Mouse (Mus musculus) limb, embryonic 13.5 days (tissue): ENCODE measurements at regions not wholly inside any gene's neighbourhood (a gene's known extent, or its start where the extent isn't known, plus 50 kb on each side); places are given as distances from the start of the nearest gene placed in this dataset.

Source experiments
- ATAC-seq: fragments of 200-750 bp; cut with Nextera tagmentation; 2 replicates; pipeline ENCODE4 v1.8.0; 2017; ENCODE audit warnings: low read depth, moderate number of reproducible peaks, moderate TSS enrichment; ENCODE audit not compliant: low FRiP score
- H3K27ac ChIP-seq: fragments of 300-500 bp; sonication (generic); 2 replicates; pipeline ENCODE4 v1.5.1; 2015; ENCODE audit warnings: inconsistent platforms, mild to moderate bottlenecking, moderate library complexity
- H3K27me3 ChIP-seq: fragments of 300-500 bp; sonication (generic); 2 replicates; pipeline ENCODE4 v1.6.1; 2015; ENCODE audit warnings: mild to moderate bottlenecking, inconsistent platforms
- H3K36me3 ChIP-seq: fragments of 300-500 bp; sonication (generic); 2 replicates; pipeline ENCODE4 v1.6.1; 2015; ENCODE audit warnings: inconsistent platforms, mild to moderate bottlenecking, moderate library complexity
- H3K4me1 ChIP-seq: fragments of 300-500 bp; sonication (generic); 2 replicates; pipeline ENCODE4 v1.6.1; 2015; ENCODE audit warnings: inconsistent platforms
- H3K4me2 ChIP-seq: fragments of 300-500 bp; sonication (generic); replicated peaks from 2 replicates; pipeline ENCODE4 v1.6.1; 2015; ENCODE audit warnings: inconsistent platforms, mild to moderate bottlenecking, moderate library complexity
- H3K4me3 ChIP-seq: fragments of 300-500 bp; sonication (generic); 2 replicates; pipeline ENCODE4 v1.5.1; 2015; ENCODE audit warnings: moderate library complexity, mild to moderate bottlenecking, inconsistent platforms
- H3K9ac ChIP-seq: fragments of 300-500 bp; sonication (generic); 2 replicates; pipeline ENCODE4 v1.6.1; 2015; ENCODE audit warnings: mild to moderate bottlenecking, inconsistent platforms
- H3K9me3 ChIP-seq: fragments of 300-500 bp; sonication (generic); 2 replicates; pipeline ENCODE4 v1.6.1; 2016; ENCODE audit warnings: inconsistent platforms
- WGBS: fragments of 180-500 bp; shearing (Covaris S2); methylation state at CpG from one replicate; pipeline ENCODE4 v1.1.7; 2015; 5-methylcytosine and 5-hydroxymethylcytosine counted together

DNA sequence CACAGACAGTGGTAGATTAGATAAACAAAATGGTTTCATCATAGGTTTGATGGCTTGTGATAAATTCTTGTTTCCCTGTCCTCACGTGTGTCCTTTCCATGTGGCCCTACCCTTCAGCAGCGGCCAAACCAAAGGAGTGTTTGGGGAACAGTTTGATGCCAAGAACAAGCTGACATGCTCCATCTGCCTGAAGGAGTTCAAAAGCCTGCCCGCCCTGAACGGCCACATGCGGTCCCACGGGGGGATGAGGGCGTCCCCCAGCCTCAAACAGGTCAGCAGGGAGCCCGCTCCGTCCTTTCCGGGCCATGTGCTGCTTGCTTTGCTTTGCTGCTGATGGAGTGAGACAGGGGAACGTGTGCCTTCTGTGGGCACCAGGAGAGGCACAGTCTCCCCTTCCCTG lies 51.0 kb upstream of the Mrps10 start:
- no peak for ATAC-seq
- H3K4me2 ChIP-seq = no peak overlapping the region
- H3K4me1 ChIP-seq = no peaks in the 10 kb centered on the region
- peaks cover 77% of the 10 kb centered on the region for H3K36me3 ChIP-seq
- no peak overlapping the region for H3K27ac ChIP-seq
- no peak overlapping the region for H3K9ac ChIP-seq
- H3K9me3 ChIP-seq = no peaks in the 10 kb centered on the region
- WGBS = 90% methylated on average over 11 of the region's 11 CpGs
- H3K27me3 ChIP-seq = no peaks in the 10 kb centered on the region
- no peak overlapping the region for H3K4me3 ChIP-seq

DNA sequence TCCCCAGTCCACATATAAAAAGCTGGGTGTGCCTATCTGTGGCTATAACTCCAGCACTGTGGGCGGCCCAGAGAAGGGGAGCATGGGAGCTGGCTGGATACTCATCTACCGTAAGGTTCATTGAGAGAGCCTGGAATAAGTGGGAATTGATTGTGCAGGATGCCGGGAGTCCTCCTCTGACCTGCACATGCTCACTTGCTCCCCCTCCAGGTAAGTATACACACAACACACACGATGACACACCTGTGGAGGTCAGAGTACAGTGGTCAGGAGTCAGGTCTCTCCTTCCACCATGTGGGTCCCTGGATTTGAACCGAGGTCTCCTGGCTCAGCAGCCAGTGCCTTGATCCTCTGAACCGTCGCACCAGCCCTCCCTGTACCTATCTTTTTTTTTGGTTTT lies 55.5 kb upstream of the Mrps10 start:
- H3K36me3 ChIP-seq = peaks cover 54% of the 10 kb centered on the region

GRCm38 (mm10) chr17:47311272-47311671 lies 57.4 kb upstream of the Mrps10 start:
- H3K36me3 ChIP-seq = peaks cover 51% of the 10 kb centered on the region
- no peak overlapping the region for H3K4me2 ChIP-seq
- peaks cover 3% of the 10 kb centered on the region; the same call in 1 of the 2 replicates for H3K9me3 ChIP-seq
- no peaks in the 10 kb centered on the region for H3K4me1 ChIP-seq
- no peak for ATAC-seq
- no peaks in the 10 kb centered on the region for H3K27me3 ChIP-seq
- H3K4me3 ChIP-seq = no peak overlapping the region
- WGBS = 76% methylated on average over 5 of the region's 5 CpGs
- no peak overlapping the region for H3K9ac ChIP-seq
- H3K27ac ChIP-seq = no peak overlapping the region

More for the DNA sequence above, 55.5 kb upstream of the Mrps10 start:
- H3K27me3 ChIP-seq = no peaks in the 10 kb centered on the region
- WGBS = 93% methylated on average over 7 of the region's 7 CpGs
- no peaks in the 10 kb centered on the region for H3K4me1 ChIP-seq
- ATAC-seq = no peak
- no peak overlapping the region for H3K9ac ChIP-seq
- no peak overlapping the region for H3K4me3 ChIP-seq
- H3K9me3 ChIP-seq = peaks cover 3% of the 10 kb centered on the region; the same call in 1 of the 2 replicates
- H3K4me2 ChIP-seq = no peak overlapping the region
- no peak overlapping the region for H3K27ac ChIP-seq

DNA sequence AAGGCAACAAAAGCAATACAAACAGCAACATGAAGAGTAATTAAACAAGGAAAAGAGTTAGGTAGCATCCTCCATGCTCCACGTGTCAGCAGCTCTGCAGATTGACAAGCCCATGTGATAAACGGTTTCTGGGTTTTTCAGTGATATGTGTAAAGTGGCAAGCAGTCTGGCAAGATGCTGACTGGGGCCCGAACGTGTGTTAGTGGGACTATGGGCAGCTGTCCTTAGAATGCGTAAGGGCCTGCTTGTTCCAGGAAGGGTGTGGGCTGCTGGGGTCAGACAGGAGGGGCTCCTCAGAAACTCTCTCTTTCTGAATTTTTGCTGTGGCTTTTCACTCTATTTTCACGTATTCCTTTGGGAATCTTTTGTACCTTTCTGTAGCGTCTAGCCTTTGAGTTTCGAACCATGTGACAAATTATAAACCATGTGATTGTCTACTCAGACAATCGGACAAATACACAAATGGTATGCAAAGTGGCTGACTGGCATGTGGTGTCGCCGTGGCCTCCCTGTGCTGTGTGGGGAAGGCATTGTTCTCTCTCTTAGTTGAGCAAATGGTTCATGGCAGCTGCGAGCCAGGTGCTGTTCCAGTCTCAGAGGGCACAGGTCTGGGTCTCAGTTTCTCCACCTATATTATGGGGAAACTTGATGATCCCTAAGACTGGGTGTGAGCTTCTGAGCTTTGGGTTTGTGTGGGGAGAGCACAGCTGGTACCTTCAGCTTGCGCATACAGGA lies 62.5 kb upstream of the Mrps10 start:
- no peak overlapping the region for H3K4me2 ChIP-seq
- H3K4me3 ChIP-seq = no peak overlapping the region
- H3K4me1 ChIP-seq = 0 out of 2 replicates have a peak, but pooled peaks cover 6% of the 10 kb centered on the region
- peaks cover 19% of the 10 kb centered on the region for H3K36me3 ChIP-seq
- no peak for ATAC-seq
- no peak overlapping the region for H3K27ac ChIP-seq
- no peak overlapping the region for H3K9ac ChIP-seq
- H3K9me3 ChIP-seq = peaks cover 3% of the 10 kb centered on the region; the same call in 1 of the 2 replicates
- WGBS = 82% methylated on average over 13 of the region's 13 CpGs
- no peaks in the 10 kb centered on the region for H3K27me3 ChIP-seq

GRCm38 (mm10) chr17:47304463-47305199 lies 64.1 kb upstream of the Mrps10 start:
- Histone ChIP-seq H3K36me3 (peaks cover 11% of the 10 kb centered on the region), H3K4me2 (no peak overlapping the region), H3K9ac (no peak overlapping the region), H3K27ac (no peak overlapping the region), H3K4me3 (no peak overlapping the region), H3K4me1 (0 out of 2 replicates have a peak, but pooled peaks cover 6% of the 10 kb centered on the region), H3K27me3 (no peaks in the 10 kb centered on the region), H3K9me3 (no peaks in the 10 kb centered on the region)
- ATAC-seq = no peak
- 65% methylated on average over 8 of the region's 8 CpGs for WGBS

GRCm38 (mm10) chr17:47303600-47303999 lies 65.1 kb upstream of the Mrps10 start:
- no peak for ATAC-seq
- H3K36me3 ChIP-seq = peaks cover 11% of the 10 kb centered on the region
- H3K9ac ChIP-seq = no peak overlapping the region
- H3K4me3 ChIP-seq = no peak overlapping the region
- H3K27me3 ChIP-seq = no peaks in the 10 kb centered on the region
- 94% methylated on average over 3 of the region's 3 CpGs for WGBS
- H3K4me1 ChIP-seq = 0 out of 2 replicates have a peak, but pooled peaks cover 8% of the 10 kb centered on the region
- no peak overlapping the region for H3K4me2 ChIP-seq
- no peaks in the 10 kb centered on the region for H3K9me3 ChIP-seq
- no peak overlapping the region for H3K27ac ChIP-seq

GRCm38 (mm10) chr17:47298396-47298919 lies 70.2 kb upstream of the Mrps10 start:
- H3K9me3 ChIP-seq = no peaks in the 10 kb centered on the region
- peaks cover 26% of the 10 kb centered on the region for H3K4me1 ChIP-seq
- H3K27me3 ChIP-seq = no peaks in the 10 kb centered on the region
- H3K36me3 ChIP-seq = no peaks in the 10 kb centered on the region; the same call in 1 of the 2 replicates
- 79% methylated on average over 6 of the region's 6 CpGs for WGBS
- H3K4me3 ChIP-seq = no peak overlapping the region
- H3K4me2 ChIP-seq = no peak overlapping the region
- no peak overlapping the region for H3K27ac ChIP-seq
- no peak overlapping the region for H3K9ac ChIP-seq
- no peak for ATAC-seq

DNA sequence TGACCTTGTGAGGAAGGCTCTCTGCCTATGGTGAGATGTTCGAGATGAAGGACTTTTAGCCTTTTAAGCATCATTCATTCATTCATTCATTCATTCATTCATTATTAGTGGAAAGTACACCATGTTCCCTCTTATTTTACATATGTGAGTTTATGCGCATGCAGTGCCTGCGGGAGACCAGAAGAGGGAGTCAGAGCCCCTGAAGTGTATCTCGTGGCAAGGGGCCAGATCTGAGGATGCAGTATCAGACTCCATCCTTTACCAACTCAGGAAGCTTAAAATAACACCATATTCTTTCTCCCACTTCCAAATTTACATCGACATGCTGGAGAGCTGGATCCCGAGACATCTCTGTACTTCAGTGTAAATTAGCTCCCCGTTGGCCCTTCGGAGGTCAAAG lies 70.7 kb upstream of the Mrps10 start:
- H3K4me1 ChIP-seq = peaks cover 26% of the 10 kb centered on the region
- no peak overlapping the region for H3K9ac ChIP-seq
- no peaks in the 10 kb centered on the region; the same call in 1 of the 2 replicates for H3K36me3 ChIP-seq
- no peaks in the 10 kb centered on the region for H3K27me3 ChIP-seq
- no peaks in the 10 kb centered on the region for H3K9me3 ChIP-seq
- H3K27ac ChIP-seq = no peak overlapping the region
- H3K4me3 ChIP-seq = no peak overlapping the region
- ATAC-seq = no peak
- H3K4me2 ChIP-seq = no peak overlapping the region
- 85% methylated on average over 8 of the region's 8 CpGs for WGBS

GRCm38 (mm10) chr17:47296709-47297450 lies 71.8 kb upstream of the Mrps10 start:
- Histone ChIP-seq H3K4me3 (no peak overlapping the region), H3K9me3 (no peaks in the 10 kb centered on the region), H3K27ac (no peak overlapping the region), H3K9ac (no peak overlapping the region), H3K4me1 (peaks cover 23% of the 10 kb centered on the region), H3K36me3 (no peaks in the 10 kb centered on the region), H3K4me2 (no peak overlapping the region), H3K27me3 (no peaks in the 10 kb centered on the region)
- WGBS = 88% methylated on average over 9 of the region's 9 CpGs
- no peak for ATAC-seq

- H3K36me3 ChIP-seq = 0 out of 2 replicates have a peak, but pooled peaks cover 4% of the 10 kb centered on the region
- H3K27me3 ChIP-seq = no peaks in the 10 kb centered on the region
- ATAC-seq = no peak; the same call in 1 of the 2 replicates
- WGBS = 72% methylated on average over 17 of the region's 17 CpGs
- H3K4me3 ChIP-seq = no peak overlapping the region
- H3K4me2 ChIP-seq = no peak overlapping the region
- no peak overlapping the region; the same call in 1 of the 2 replicates for H3K27ac ChIP-seq
- H3K4me1 ChIP-seq = peaks cover 20% of the 10 kb centered on the region
- no peak overlapping the region for H3K9ac ChIP-seq
- no peaks in the 10 kb centered on the region for H3K9me3 ChIP-seq
Observed at GRCm38 (mm10) chr17:47295315-47296011, 73.2 kb upstream of the Mrps10 start.

DNA sequence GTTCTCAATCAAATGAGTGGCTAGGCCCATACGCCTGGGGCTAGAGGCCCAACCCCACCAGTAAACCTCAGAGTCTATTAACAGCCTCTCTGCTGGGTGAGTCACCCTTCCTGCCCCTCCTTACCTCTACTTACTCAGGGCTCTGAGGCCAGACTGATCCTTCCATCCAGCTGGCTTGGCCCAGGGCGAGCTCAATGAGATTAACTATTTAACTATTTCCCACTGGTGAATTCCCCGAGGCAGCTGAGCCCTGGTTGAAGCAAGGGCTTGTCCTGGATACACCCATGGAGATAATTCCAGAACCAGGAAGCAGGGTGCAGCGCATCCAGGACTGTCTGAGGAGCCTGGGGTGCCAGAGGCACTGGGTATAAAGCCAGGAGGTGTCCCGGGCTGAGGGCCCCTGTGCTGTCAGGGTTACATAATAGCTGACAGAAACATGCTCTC lies 74.6 kb upstream of the Mrps10 start:
- peaks cover 20% of the 10 kb centered on the region for H3K4me1 ChIP-seq
- WGBS = 39% methylated on average over 5 of the region's 5 CpGs
- peak; percentile 66; the same call in 1 of the 2 replicates for ATAC-seq

More for the DNA sequence above, 74.6 kb upstream of the Mrps10 start:
- Histone ChIP-seq H3K9ac (0 out of 2 replicates have a peak overlapping the region, but pooled peaks have one; percentile 13), H3K27me3 (no peaks in the 10 kb centered on the region), H3K9me3 (no peaks in the 10 kb centered on the region), H3K36me3 (peaks cover 10% of the 10 kb centered on the region; the same call in 1 of the 2 replicates), H3K4me3 (no peak overlapping the region), H3K4me2 (no peak overlapping the region), H3K27ac (no peak overlapping the region; the same call in 1 of the 2 replicates)
